In genomic region chr7:52702464-52703145, GRCm38 (mm10) we compare ENCODE assay signal across 15 mouse cellular contexts.
A peak's percentile ranks its signal among the peaks of the same experiment; 100 is the strongest.
DNase-seq lines count a peak whose midpoint lies in the region; ATAC-seq and TF ChIP-seq lines count a peak whose summit lies in the region.
"Had no signal": no experiment of that assay in that cellular context is flagged by ENCODE, and none has a peak within 500 bp of the region (broad histone marks: within the 10 kb centered on the region; RNA-seq: fewer than 3 reads in every experiment).

No protein-coding gene starts in this region.

- H3K27me3 ChIP-seq in forebrain, embryonic 15.5 days: no peaks in the 10 kb centered on the region
- no peaks in the 10 kb centered on the region for H3K27me3 ChIP-seq in forebrain, embryonic 11.5 days (ENCODE audit: control insufficient read depth, insufficient read depth, low read length)
- no peaks in the 10 kb centered on the region for H3K27me3 ChIP-seq in midbrain, embryonic 15.5 days (replicated peaks)
- H3K27me3 ChIP-seq in midbrain, embryonic 10.5 days (ENCODE audit: low read depth, poor library complexity, severe bottlenecking): no peaks in the 10 kb centered on the region
- no peaks in the 10 kb centered on the region for H3K27me3 ChIP-seq in hindbrain, postnatal 0 days (ENCODE audit: insufficient read depth, low read length)
- H3K27me3 ChIP-seq: embryonic facial prominence, embryonic 15.5 days; liver, embryonic 12.5 days; midbrain, embryonic 12.5 days had no signal

- no peak overlapping the region for H3K4me2 ChIP-seq in forebrain, embryonic 15.5 days (replicated peaks)
- H3K4me2 ChIP-seq in forebrain, embryonic 11.5 days (ENCODE audit: low read depth, low read length, severe bottlenecking): no peak overlapping the region
- H3K4me2 ChIP-seq in midbrain, embryonic 15.5 days: no peak overlapping the region
- no peak overlapping the region for H3K4me2 ChIP-seq in hindbrain, postnatal 0 days (ENCODE audit: low read depth, low read length)
- H3K4me2 ChIP-seq: embryonic facial prominence, embryonic 15.5 days; liver, embryonic 12.5 days; midbrain, embryonic 12.5 days had no signal

- 0 out of 2 replicates have a peak overlapping the region, but pooled peaks have one; percentile 15 for H3K27ac ChIP-seq in forebrain, embryonic 15.5 days (replicated peaks)
- no peak overlapping the region for H3K27ac ChIP-seq in forebrain, embryonic 11.5 days (ENCODE audit: low read depth, low read length)
- H3K27ac ChIP-seq in midbrain, embryonic 15.5 days: no peak overlapping the region
- H3K27ac ChIP-seq in midbrain, embryonic 10.5 days (replicated peaks): no peak overlapping the region
- no peak overlapping the region for H3K27ac ChIP-seq in hindbrain, postnatal 0 days
- H3K27ac ChIP-seq: embryonic facial prominence, embryonic 15.5 days; kidney, postnatal 0 days; liver, embryonic 12.5 days; midbrain, embryonic 12.5 days had no signal

- 43% methylated on average over 3 of the region's 3 CpGs for WGBS in forebrain, embryonic 15.5 days
- WGBS in forebrain, embryonic 11.5 days: 74% methylated on average over 3 of the region's 3 CpGs
- whole genome bisulfite sequencing in midbrain, embryonic 15.5 days: 65% methylated on average over 3 of the region's 3 CpGs
- 84% methylated on average over 3 of the region's 3 CpGs for WGBS in midbrain, embryonic 10.5 days
- WGBS in hindbrain, postnatal 0 days: 32% methylated on average over 3 of the region's 3 CpGs

- no peaks in the 10 kb centered on the region for H3K4me1 ChIP-seq in forebrain, embryonic 15.5 days
- H3K4me1 ChIP-seq in forebrain, embryonic 11.5 days (replicated peaks; ENCODE audit: control insufficient read depth, insufficient read depth, low read length): no peaks in the 10 kb centered on the region
- H3K4me1 ChIP-seq in midbrain, embryonic 15.5 days: no peaks in the 10 kb centered on the region
- H3K4me1 ChIP-seq in midbrain, embryonic 10.5 days: no peaks in the 10 kb centered on the region
- H3K4me1 ChIP-seq in hindbrain, postnatal 0 days (ENCODE audit: insufficient read depth, low read length): no peaks in the 10 kb centered on the region
- H3K4me1 ChIP-seq: embryonic facial prominence, embryonic 15.5 days; liver, embryonic 12.5 days; midbrain, embryonic 12.5 days had no signal

- H3K9me3 ChIP-seq in forebrain, embryonic 15.5 days: no peaks in the 10 kb centered on the region
- H3K9me3 ChIP-seq in forebrain, embryonic 11.5 days (ENCODE audit: control insufficient read depth, low read length): no peaks in the 10 kb centered on the region
- no peaks in the 10 kb centered on the region for H3K9me3 ChIP-seq in midbrain, embryonic 15.5 days
- no peaks in the 10 kb centered on the region for H3K9me3 ChIP-seq in midbrain, embryonic 10.5 days (replicated peaks)
- no peaks in the 10 kb centered on the region for H3K9me3 ChIP-seq in hindbrain, postnatal 0 days (ENCODE audit: low read length)
- H3K9me3 ChIP-seq: embryonic facial prominence, embryonic 15.5 days; liver, embryonic 12.5 days; midbrain, embryonic 12.5 days had no signal

- no peaks in the 10 kb centered on the region for H3K36me3 ChIP-seq in forebrain, embryonic 15.5 days
- no peaks in the 10 kb centered on the region for H3K36me3 ChIP-seq in forebrain, embryonic 11.5 days (ENCODE audit: control insufficient read depth, insufficient read depth, low read length)
- no peaks in the 10 kb centered on the region for H3K36me3 ChIP-seq in midbrain, embryonic 15.5 days (replicated peaks)
- no peaks in the 10 kb centered on the region for H3K36me3 ChIP-seq in midbrain, embryonic 10.5 days
- H3K36me3 ChIP-seq in hindbrain, postnatal 0 days (ENCODE audit: insufficient read depth, low read length): no peaks in the 10 kb centered on the region
- H3K36me3 ChIP-seq: embryonic facial prominence, embryonic 15.5 days; liver, embryonic 12.5 days; midbrain, embryonic 12.5 days had no signal

- H3K9ac ChIP-seq in forebrain, embryonic 15.5 days (replicated peaks): no peak overlapping the region
- H3K9ac ChIP-seq in forebrain, embryonic 11.5 days (ENCODE audit: low read length): no peak overlapping the region
- H3K9ac ChIP-seq in midbrain, embryonic 15.5 days: no peak overlapping the region
- H3K9ac ChIP-seq in hindbrain, postnatal 0 days (replicated peaks; ENCODE audit: low read length): no peak overlapping the region
- H3K9ac ChIP-seq: embryonic facial prominence, embryonic 15.5 days; liver, embryonic 12.5 days; midbrain, embryonic 12.5 days had no signal

- no peak overlapping the region for H3K4me3 ChIP-seq in forebrain, embryonic 15.5 days
- H3K4me3 ChIP-seq in forebrain, embryonic 11.5 days (ENCODE audit: low read depth, low read length): no peak overlapping the region
- H3K4me3 ChIP-seq in midbrain, embryonic 15.5 days: no peak overlapping the region
- H3K4me3 ChIP-seq in midbrain, embryonic 10.5 days: no peak overlapping the region
- no peak overlapping the region for H3K4me3 ChIP-seq in hindbrain, postnatal 0 days (ENCODE audit: low read length)
- H3K4me3 ChIP-seq: embryonic facial prominence, embryonic 15.5 days; liver, embryonic 12.5 days; midbrain, embryonic 12.5 days had no signal

- no peak for TF ChIP-seq CTCF in hindbrain, postnatal 0 days (IDR thresholded peaks at IDR 0.05; ENCODE audit: low read depth)

- ATAC-seq in forebrain, embryonic 15.5 days (replicated peaks): peak; percentile 87
- ATAC-seq in forebrain, embryonic 11.5 days (replicated peaks; ENCODE audit: low FRiP score): no peak
- ATAC-seq in midbrain, embryonic 15.5 days (replicated peaks): peak; percentile 72; the same call in 1 of the 2 replicates
- peak; percentile 82 for ATAC-seq in hindbrain, postnatal 0 days
- ATAC-seq: liver, embryonic 12.5 days; lung, postnatal 0 days had no signal

- DNase-seq in forebrain, embryonic 11.5 days (ENCODE audit: low spot score): no peak
- no peak for DNase-seq in midbrain, embryonic 10.5 days (ENCODE audit: low spot score)
- peak; percentile 65 for DNase-seq in hindbrain, postnatal 0 days (ENCODE audit: low spot score)
- peak; percentile 15 for DNase-seq in retina, embryonic 14.5 days (ENCODE audit: low spot score)
- no peak for DNase-seq in frontal cortex, adult 2 months (ENCODE audit: extremely low spot score in 1 of 2, low spot score in 1 of 2)
- no peak for DNase-seq in spleen, postnatal 10 days (ENCODE audit: low spot score in 2 of 2)
- DNase-seq: heart, adult 18-20 months; heart, postnatal 14 days had no signal

Comparison
In these comparisons a context has a peak if more than half of its experiments do, and no peak if none do; other contexts are left out.
1. DNase-seq: peak in hindbrain, postnatal 0 days (single experiment) and retina, embryonic 14.5 days (single experiment); none in forebrain, embryonic 11.5 days (single experiment), midbrain, embryonic 10.5 days (single experiment), frontal cortex, adult 2 months (0 of 2) and spleen, postnatal 10 days (0 of 2).